Mouse (Mus musculus) kidney, embryonic 16.5 days (tissue): Measurements from ENCODE around the gene Cd300c. TPM values are rescaled to one million over a fixed set of nuclear protein-coding genes. Genes with fewer than 3 reads are reported as not detected.
"Not testable (repeated sequence)": the region's sequence is repeated elsewhere in the genome, so short reads cannot be mapped to it uniquely, and the experiment has no call there.

Experiments used
- ATAC-seq: fragments of 200-750 bp; cut with Nextera tagmentation; 2 replicates; pipeline ENCODE4 v1.8.0; 2017; ENCODE audit warnings: moderate TSS enrichment; ENCODE audit not compliant: low FRiP score, low TSS enrichment
- H3K27ac ChIP-seq: fragments of 300-500 bp; sonication (generic); 2 replicates; pipeline ENCODE4 v1.5.1; 2014; ENCODE audit warnings: low read length
- H3K27me3 ChIP-seq: fragments of 300-500 bp; sonication (generic); 2 replicates; pipeline ENCODE4 v1.6.1; 2014; ENCODE audit warnings: low read length, control low read depth, mixed read lengths; ENCODE audit not compliant: insufficient read depth
- H3K36me3 ChIP-seq: fragments of 300-500 bp; sonication (generic); 2 replicates; pipeline ENCODE4 v1.6.1; 2014; ENCODE audit warnings: low read length, control low read depth, mixed read lengths; ENCODE audit not compliant: insufficient read depth
- H3K4me1 ChIP-seq: fragments of 300-500 bp; sonication (generic); 2 replicates; pipeline ENCODE4 v1.6.1; 2014; ENCODE audit warnings: low read length, control low read depth, mixed read lengths; ENCODE audit not compliant: insufficient read depth
- H3K4me2 ChIP-seq: fragments of 300-500 bp; sonication (generic); replicated peaks from 2 replicates; pipeline ENCODE4 v1.6.1; 2014; ENCODE audit warnings: low read depth, low read length
- H3K4me3 ChIP-seq: fragments of 300-500 bp; sonication (generic); 2 replicates; pipeline ENCODE4 v1.5.1; 2014; ENCODE audit warnings: mild to moderate bottlenecking, low read length
- H3K9ac ChIP-seq: fragments of 300-500 bp; sonication (generic); replicated peaks from 2 replicates; pipeline ENCODE4 v1.6.1; 2014; ENCODE audit warnings: low read length
- H3K9me3 ChIP-seq: fragments of 300-500 bp; sonication (generic); 2 replicates; pipeline ENCODE4 v1.6.1; 2016; ENCODE audit warnings: low read length, control low read depth
- WGBS: fragments of 180-500 bp; shearing (Covaris S2); extraction: QIAGEN DNeasy Blood & Tissue Kit; methylation state at CpG from one replicate; pipeline ENCODE4 v1.1.7; 2014; 5-methylcytosine and 5-hydroxymethylcytosine counted together
- polyA plus RNA-seq: library from polyadenylated mRNA; unstranded; fragments of >200 nt; fragmentation: Nextera tagmentation; extraction: Ambion mirVana; gene quantifications from 2 replicates; pipeline ENCODE4 v1.2.1, GENCODE M21; 2015

Cd300c gene
- polyA plus RNA-seq = not detected in 2 replicates

DNA sequence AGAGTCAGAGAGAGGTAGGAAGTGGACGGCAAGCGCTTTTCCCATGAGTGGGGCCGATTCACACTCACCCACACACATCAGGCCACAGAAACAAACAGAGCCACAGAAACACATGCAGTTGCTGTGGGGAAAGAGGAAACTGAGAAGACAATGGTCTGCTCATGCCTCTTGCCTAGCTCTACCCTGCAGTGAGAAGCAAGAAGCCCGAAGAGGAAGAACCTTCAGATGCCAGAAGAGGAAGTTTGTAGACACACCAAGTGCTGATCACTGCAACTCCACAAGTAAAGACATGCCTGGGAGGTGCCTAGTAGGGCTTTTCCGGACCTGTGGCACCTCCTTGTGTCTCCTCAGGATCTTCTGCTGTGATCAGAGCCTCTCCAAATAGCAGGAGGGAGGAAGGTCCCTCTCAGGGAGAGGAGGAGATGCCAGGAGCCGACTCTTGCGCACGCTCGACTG is at the start of gene Cd300c:
TSS of gene Cd300c (minus strand) at position 406 of the 456 bp plus-strand sequence.
- Histone ChIP-seq H3K9me3 (peaks cover 9% of the 10 kb centered on the region; the same call in 1 of the 2 replicates), H3K9ac (no peak within 1 kb of the TSS)
- no peak for ATAC-seq

DNA sequence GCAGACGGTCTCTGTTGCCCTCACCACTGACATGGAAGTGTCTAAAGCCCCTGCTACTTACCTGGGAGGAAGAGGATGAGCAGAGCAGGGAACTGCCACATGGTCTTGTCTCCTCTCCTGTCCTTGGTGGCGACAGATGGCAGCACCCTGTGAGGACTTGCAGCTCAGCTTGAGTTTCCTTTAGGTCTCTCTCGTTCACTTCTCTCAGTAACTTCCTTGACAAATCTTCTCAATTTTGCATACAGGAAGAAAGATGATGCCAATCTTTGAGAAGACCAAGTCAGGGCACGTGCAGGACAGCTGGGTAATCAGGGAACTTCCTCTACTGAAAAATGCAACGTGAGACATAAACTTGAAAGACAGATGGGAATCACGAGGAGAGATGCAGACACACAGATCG is 47.1 kb upstream of the Cd300c start, which contains the start of gene Cd300ld2:
TSS of gene Cd300ld2 (minus strand) at position 101 of the 400 bp plus-strand sequence.
- H3K4me2 ChIP-seq, H3K4me1 ChIP-seq, H3K36me3 ChIP-seq, H3K27me3 ChIP-seq, H3K9me3 ChIP-seq, H3K27ac ChIP-seq, ATAC-seq, H3K9ac ChIP-seq, H3K4me3 ChIP-seq: not testable (repeated sequence)
- WGBS = no CpG with 5 or more reads among the region's 7 CpGs

More for the DNA sequence above, at the start of gene Cd300c:
- Histone ChIP-seq H3K27me3 (no peaks in the 10 kb centered on the region), H3K4me1 (no peaks in the 10 kb centered on the region), H3K27ac (no peak within 1 kb of the TSS), H3K36me3 (no peaks in the 10 kb centered on the region), H3K4me3 (no peak within 1 kb of the TSS), H3K4me2 (no peak within 1 kb of the TSS)
- WGBS = 66% methylated on average over 9 of the region's 9 CpGs

- Histone ChIP-seq H3K4me1 (no peaks in the 10 kb centered on the region), H3K27ac (no peak overlapping the region), H3K36me3 (no peaks in the 10 kb centered on the region), H3K9ac (no peak overlapping the region), H3K4me3 (no peak overlapping the region), H3K9me3 (no peaks in the 10 kb centered on the region), H3K27me3 (no peaks in the 10 kb centered on the region), H3K4me2 (no peak overlapping the region)
- no peak for ATAC-seq
- 85% methylated on average over 5 of the region's 5 CpGs for WGBS
These were observed 35.1 kb upstream of the Cd300c start for GRCm38 (mm10) chr11:115004070-115004469.

DNA sequence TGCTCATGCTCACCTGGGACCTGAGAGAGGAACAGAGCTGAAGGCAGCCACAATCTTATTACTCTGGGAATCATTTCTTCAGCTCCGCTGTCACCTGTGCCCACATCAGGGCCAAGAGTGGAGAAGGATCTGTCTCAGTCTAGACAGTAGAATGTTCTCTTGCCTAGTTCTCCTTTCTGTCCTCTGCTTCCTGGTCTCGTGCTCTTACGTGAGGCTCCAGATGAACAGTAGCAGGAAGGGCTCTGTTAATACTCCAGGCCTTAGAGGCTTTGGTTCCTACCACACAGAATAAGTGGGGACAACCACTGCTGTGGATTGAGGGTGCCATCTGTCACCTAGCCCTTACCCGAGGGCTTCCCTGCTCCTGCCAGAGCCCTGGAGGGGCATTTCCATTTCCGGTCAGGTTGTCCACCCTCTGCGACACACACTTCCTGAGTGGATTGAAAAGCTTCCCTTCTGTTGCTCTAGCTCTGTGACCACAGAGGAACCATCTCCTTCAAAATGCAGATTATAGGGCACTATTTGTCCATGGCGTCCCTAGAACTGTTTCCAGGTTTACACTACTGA is 32.6 kb upstream of the Cd300c start, which contains the start of gene Cd300c2:
TSS of gene Cd300c2 (minus strand) at position 407 of the 567 bp plus-strand sequence.
- ATAC-seq = no peak
- no peak within 1 kb of the TSS for H3K4me2 ChIP-seq
- H3K4me3 ChIP-seq = no peak within 1 kb of the TSS
- 82% methylated on average over 7 of the region's 7 CpGs for WGBS
- no peak within 1 kb of the TSS for H3K27ac ChIP-seq
- H3K4me1 ChIP-seq = no peaks in the 10 kb centered on the region
- H3K9ac ChIP-seq = no peak within 1 kb of the TSS
- H3K36me3 ChIP-seq = no peaks in the 10 kb centered on the region
- H3K27me3 ChIP-seq = no peaks in the 10 kb centered on the region
- H3K9me3 ChIP-seq = no peaks in the 10 kb centered on the region

DNA sequence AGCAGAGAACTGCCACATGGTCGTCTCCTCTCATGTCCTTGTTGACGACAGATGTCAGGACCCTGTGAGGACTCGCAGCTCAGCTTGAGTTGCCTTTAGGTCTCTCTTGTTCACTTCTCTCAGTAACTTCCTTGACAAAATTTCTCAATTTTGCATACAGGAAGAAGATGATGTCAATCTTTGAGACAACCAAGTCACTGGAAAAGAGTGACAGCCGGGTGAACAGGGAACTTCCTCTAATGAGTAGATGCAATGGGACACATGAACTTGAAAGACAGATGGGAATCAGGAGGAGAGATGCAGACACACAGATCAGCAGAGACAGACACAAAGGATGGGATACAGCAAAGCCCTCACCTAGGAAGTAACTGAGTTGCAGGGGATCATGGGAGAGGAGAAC is 20.8 kb upstream of the Cd300c start, which contains the start of gene Cd300ld:
TSS of gene Cd300ld (minus strand) at position 130 of the 400 bp plus-strand sequence.
- Histone ChIP-seq H3K4me1 (no peaks in the 10 kb centered on the region), H3K4me2 (no peak within 1 kb of the TSS), H3K4me3 (no peak within 1 kb of the TSS), H3K9me3 (no peaks in the 10 kb centered on the region), H3K27ac (no peak within 1 kb of the TSS), H3K27me3 (no peaks in the 10 kb centered on the region), H3K36me3 (no peaks in the 10 kb centered on the region), H3K9ac (no peak within 1 kb of the TSS)
- WGBS = 80% methylated on average over 4 of the region's 4 CpGs
- ATAC-seq = no peak

DNA sequence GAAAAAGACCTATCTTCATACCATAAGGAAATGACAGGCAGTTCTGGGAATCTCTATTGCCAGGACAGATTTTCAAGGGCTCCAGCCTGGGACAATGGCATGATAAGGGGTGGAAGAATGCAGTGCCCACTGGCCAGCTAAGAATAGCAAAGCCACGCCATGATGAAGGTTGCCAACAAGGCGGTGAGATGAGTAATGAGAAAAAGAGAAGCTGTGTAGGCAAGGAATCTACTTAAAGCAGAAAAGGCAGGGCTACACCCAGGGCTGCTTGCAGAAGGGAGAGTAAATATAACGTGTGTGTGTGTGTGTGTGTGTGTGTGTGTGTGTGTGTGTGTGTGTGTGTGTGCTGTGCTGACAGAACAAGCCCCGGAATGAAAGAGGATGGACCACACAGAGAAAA is 12.9 kb upstream of the Cd300c start:
- no peak overlapping the region for H3K4me3 ChIP-seq
- H3K4me2 ChIP-seq = no peak overlapping the region
- H3K9me3 ChIP-seq = peaks cover 9% of the 10 kb centered on the region; the same call in 1 of the 2 replicates
- no peaks in the 10 kb centered on the region for H3K4me1 ChIP-seq
- no peak overlapping the region for H3K9ac ChIP-seq
- 72% methylated on average over 4 of the region's 4 CpGs for WGBS
- H3K27me3 ChIP-seq = no peaks in the 10 kb centered on the region
- no peak overlapping the region for H3K27ac ChIP-seq
- no peaks in the 10 kb centered on the region for H3K36me3 ChIP-seq
- no peak for ATAC-seq

- Histone ChIP-seq H3K4me2 (no peak overlapping the region), H3K36me3 (no peaks in the 10 kb centered on the region), H3K9me3 (peaks cover 11% of the 10 kb centered on the region; the same call in 1 of the 2 replicates), H3K4me1 (no peaks in the 10 kb centered on the region), H3K9ac (no peak overlapping the region), H3K27me3 (no peaks in the 10 kb centered on the region), H3K27ac (no peak overlapping the region), H3K4me3 (no peak overlapping the region)
- WGBS = 84% methylated on average over 10 of the region's 10 CpGs
- ATAC-seq = no peak
These were observed 3.8 kb upstream of the Cd300c start for GRCm38 (mm10) chr11:114972726-114973125.

DNA sequence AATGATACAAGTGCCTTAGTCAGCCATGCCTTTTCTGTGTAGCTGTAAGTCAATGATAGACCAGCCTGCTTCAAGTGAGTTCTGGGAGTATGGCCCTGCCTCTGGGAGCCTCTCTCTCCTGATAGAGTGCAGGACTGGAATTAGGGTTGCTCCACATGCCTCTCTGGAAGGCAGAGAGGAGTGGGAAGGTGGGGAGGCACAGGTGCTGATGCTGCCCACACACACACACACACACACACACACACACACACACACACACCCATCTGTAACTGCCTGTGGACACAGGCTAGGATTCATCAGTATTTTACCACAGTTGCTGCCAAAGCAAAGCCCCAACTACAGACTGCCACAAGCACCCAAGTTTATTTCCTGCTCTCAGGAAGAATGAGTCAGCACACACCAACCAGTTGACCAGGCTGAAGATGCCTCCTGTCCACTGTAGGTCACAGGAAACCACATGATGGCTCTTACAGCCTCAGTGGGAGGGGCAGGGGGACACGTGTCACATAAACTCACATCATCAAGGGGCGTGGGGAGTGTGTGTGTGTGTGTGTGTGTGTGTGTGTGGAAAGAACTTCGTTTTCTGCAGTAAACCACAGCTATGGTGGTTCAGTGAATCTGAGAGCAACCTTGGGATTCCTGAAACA is 3.7 kb downstream of the Cd300c start:
- Histone ChIP-seq H3K27me3 (no peaks in the 10 kb centered on the region), H3K36me3 (no peaks in the 10 kb centered on the region), H3K4me3 (no peak overlapping the region), H3K4me1 (no peaks in the 10 kb centered on the region), H3K9ac (no peak overlapping the region), H3K9me3 (no peaks in the 10 kb centered on the region), H3K4me2 (no peak overlapping the region), H3K27ac (no peak overlapping the region)
- WGBS = 54% methylated on average over 3 of the region's 3 CpGs
- no peak for ATAC-seq

- WGBS = 71% methylated on average over 1 of the region's 1 CpGs
- ATAC-seq = no peak
- H3K9ac ChIP-seq = no peak overlapping the region
These were observed 8.6 kb downstream of the Cd300c start for GRCm38 (mm10) chr11:114960369-114960768.

DNA sequence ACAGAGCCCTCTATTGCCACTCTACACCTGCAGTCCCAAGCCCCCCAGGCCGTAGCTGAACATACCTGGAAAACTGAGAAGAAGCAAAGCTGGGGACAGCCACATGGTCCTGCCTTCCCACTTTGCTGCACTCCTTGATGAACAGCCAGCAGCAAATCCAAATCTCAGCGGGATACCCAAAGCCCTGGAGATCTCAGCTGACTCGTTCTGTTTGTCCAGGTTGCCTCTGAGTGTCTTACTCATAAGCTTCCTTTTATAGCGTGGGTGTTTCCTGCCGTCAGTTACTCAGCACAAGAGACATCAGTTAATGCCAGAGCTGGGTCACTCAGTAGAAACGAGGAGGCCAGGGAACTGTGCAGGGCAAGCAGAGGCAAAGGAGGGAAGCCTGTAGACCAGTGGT is 34.8 kb downstream of the Cd300c start, which contains the start of gene Cd300lb:
TSS of gene Cd300lb (minus strand) at position 243 of the 400 bp plus-strand sequence.
- Histone ChIP-seq H3K36me3 (no peaks in the 10 kb centered on the region), H3K4me3 (no peak within 1 kb of the TSS), H3K9ac (no peak within 1 kb of the TSS), H3K27ac (no peak within 1 kb of the TSS), H3K9me3 (no peaks in the 10 kb centered on the region), H3K4me2 (no peak within 1 kb of the TSS), H3K27me3 (no peaks in the 10 kb centered on the region), H3K4me1 (no peaks in the 10 kb centered on the region)
- 37% methylated on average over 6 of the region's 6 CpGs for WGBS
- no peak for ATAC-seq

More at GRCm38 (mm10) chr11:114960369-114960768, 8.6 kb downstream of the Cd300c start:
- no peaks in the 10 kb centered on the region for H3K36me3 ChIP-seq
- H3K4me3 ChIP-seq = no peak overlapping the region
- no peak overlapping the region for H3K4me2 ChIP-seq
- no peaks in the 10 kb centered on the region for H3K27me3 ChIP-seq
- H3K9me3 ChIP-seq = no peaks in the 10 kb centered on the region
- H3K4me1 ChIP-seq = no peaks in the 10 kb centered on the region
- H3K27ac ChIP-seq = no peak overlapping the region
